In the genomic region with DNA sequence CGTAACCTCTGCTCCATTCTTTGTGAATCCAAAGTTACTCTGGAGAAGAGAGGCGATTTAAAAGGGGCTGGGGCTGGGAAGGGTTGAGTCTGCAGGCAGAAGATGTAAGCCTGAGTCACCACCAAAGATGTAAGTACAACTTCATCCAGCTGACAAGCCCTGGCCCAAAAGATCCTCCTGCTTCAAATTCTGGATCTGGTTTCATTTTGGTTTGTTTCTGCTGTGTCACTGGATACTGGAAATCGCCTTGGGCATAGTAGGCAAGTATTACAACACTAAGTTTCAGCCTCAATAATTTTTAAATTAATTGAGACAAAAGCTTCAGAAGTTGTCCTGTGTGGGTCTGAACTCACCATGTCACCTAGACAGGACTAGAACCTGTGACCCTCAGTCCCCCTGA, we compare ENCODE assay signal across 26 mouse cellular contexts.
"Had no signal": no experiment of that assay in that cellular context is flagged by ENCODE, and none has a peak within 500 bp of the region (broad histone marks: within the 10 kb centered on the region; RNA-seq: fewer than 3 reads in every experiment).

No protein-coding gene starts in this region.

- H3K27ac ChIP-seq: gastrocnemius, adult 2 months; heart, embryonic 10.5 days; hindbrain, embryonic 10.5 days; hindbrain, embryonic 12.5 days; hindbrain, embryonic 14.5 days; intestine, embryonic 15.5 days; left cerebral cortex, adult 2 months; limb, embryonic 10.5 days; limb, embryonic 12.5 days; liver, embryonic 13.5 days had no signal

- ATAC-seq: hindbrain, embryonic 16.5 days; inflammation-experienced regulatory T-cells, adult 6 months; intestine, embryonic 15.5 days; intestine, postnatal 0 days had no signal

- H3K4me1 ChIP-seq: intestine, embryonic 15.5 days; limb, embryonic 10.5 days; limb, embryonic 12.5 days had no signal

- DNase-seq: gastrocnemius, adult 2 months; gastrocnemius, postnatal 10 days; gastrocnemius, postnatal 25 days; heart, adult 18-20 months; heart, postnatal 10 days; heart, postnatal 4 days; kidney, adult 18-20 months; kidney, adult 8-10 months; kidney, postnatal 10 days; kidney, postnatal 25 days; kidney, postnatal 4 days; liver; liver, embryonic 13.5 days had no signal

- H3K9me3 ChIP-seq: heart, embryonic 10.5 days; hindbrain, embryonic 10.5 days; hindbrain, embryonic 12.5 days; intestine, embryonic 15.5 days; limb, embryonic 10.5 days; limb, embryonic 12.5 days; liver, embryonic 13.5 days had no signal

- H3K4me2 ChIP-seq: heart, embryonic 12.5 days; hindbrain, embryonic 12.5 days; hindbrain, embryonic 14.5 days; intestine, embryonic 15.5 days; limb, embryonic 12.5 days; liver, embryonic 11.5 days; liver, embryonic 13.5 days had no signal

- H3K4me3 ChIP-seq: gastrocnemius, adult 2 months; heart, embryonic 10.5 days; heart, embryonic 12.5 days; hindbrain, embryonic 10.5 days; hindbrain, embryonic 12.5 days; intestine, embryonic 15.5 days; left cerebral cortex, adult 2 months; limb, embryonic 10.5 days; limb, embryonic 12.5 days; liver, embryonic 13.5 days had no signal

- H3K9ac ChIP-seq: heart, embryonic 12.5 days; hindbrain, embryonic 12.5 days; hindbrain, embryonic 14.5 days; intestine, embryonic 15.5 days; limb, embryonic 12.5 days; liver, embryonic 13.5 days had no signal

- H3K27me3 ChIP-seq: heart, embryonic 12.5 days; hindbrain, embryonic 12.5 days; intestine, embryonic 15.5 days; limb, embryonic 12.5 days; liver, embryonic 13.5 days had no signal

- H3K36me3 ChIP-seq: heart, embryonic 10.5 days; heart, embryonic 12.5 days; hindbrain, embryonic 10.5 days; hindbrain, embryonic 12.5 days; intestine, embryonic 15.5 days; limb, embryonic 10.5 days; limb, embryonic 12.5 days; liver, embryonic 13.5 days had no signal
